Comparison of ENCODE assay signal across 23 mouse cellular contexts in the genomic region with DNA sequence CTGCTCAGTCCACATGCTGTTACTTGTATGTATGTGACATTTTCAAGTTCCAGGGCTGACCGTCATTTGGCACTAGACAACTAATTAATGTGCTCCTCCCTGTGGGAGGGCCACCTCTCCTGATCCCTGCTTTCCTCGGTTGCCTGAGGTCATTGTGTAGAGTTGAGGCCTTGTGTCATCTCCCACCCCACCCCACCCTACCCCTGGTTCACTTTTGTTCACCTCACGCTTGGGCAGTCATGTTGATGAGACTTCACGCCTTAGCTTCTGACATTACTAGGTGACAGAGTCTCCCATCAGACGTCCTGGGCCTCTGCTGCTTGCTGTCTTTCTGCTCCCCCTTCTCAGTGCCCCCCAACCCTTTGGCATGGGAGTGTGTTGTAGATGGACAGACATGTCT. TPM values are rescaled to one million over a fixed set of nuclear protein-coding genes. Genes with fewer than 3 reads are reported as not detected.
DNase-seq lines count a peak whose midpoint lies in the region; ATAC-seq and TF ChIP-seq lines count a peak whose summit lies in the region.
"Had no signal": no experiment of that assay in that cellular context is flagged by ENCODE, and none has a peak within 500 bp of the region (broad histone marks: within the 10 kb centered on the region; RNA-seq: fewer than 3 reads in every experiment).

No protein-coding gene starts in this region.

- no peaks in the 10 kb centered on the region for H3K4me1 ChIP-seq in kidney, embryonic 14.5 days (ENCODE audit: control insufficient read depth, insufficient read depth, low read length)
- no peaks in the 10 kb centered on the region for H3K4me1 ChIP-seq in kidney, adult 2 months (ENCODE audit: control insufficient read depth, insufficient read depth, low read length)
- no peaks in the 10 kb centered on the region for H3K4me1 ChIP-seq in midbrain, embryonic 11.5 days (ENCODE audit: control insufficient read depth, insufficient read depth, low read length)
- no peaks in the 10 kb centered on the region for H3K4me1 ChIP-seq in midbrain, embryonic 13.5 days (replicated peaks)
- H3K4me1 ChIP-seq: embryonic facial prominence, embryonic 12.5 days; embryonic facial prominence, embryonic 15.5 days had no signal

- H3K9me3 ChIP-seq in kidney, embryonic 14.5 days (ENCODE audit: control insufficient read depth, low read length): 0 out of 2 replicates have a peak, but pooled peaks cover 3% of the 10 kb centered on the region
- H3K9me3 ChIP-seq in midbrain, embryonic 11.5 days (ENCODE audit: control insufficient read depth, low read length): no peaks in the 10 kb centered on the region
- H3K9me3 ChIP-seq in midbrain, embryonic 13.5 days: no peaks in the 10 kb centered on the region
- H3K9me3 ChIP-seq: embryonic facial prominence, embryonic 12.5 days; embryonic facial prominence, embryonic 15.5 days had no signal

- no peaks in the 10 kb centered on the region for H3K27me3 ChIP-seq in kidney, embryonic 14.5 days (ENCODE audit: control insufficient read depth, insufficient read depth, low read length)
- H3K27me3 ChIP-seq in kidney, adult 2 months (replicated peaks; ENCODE audit: control insufficient read depth, insufficient read depth, low read length): no peaks in the 10 kb centered on the region
- no peaks in the 10 kb centered on the region for H3K27me3 ChIP-seq in midbrain, embryonic 11.5 days (ENCODE audit: control insufficient read depth, insufficient read depth, low read length)
- H3K27me3 ChIP-seq in midbrain, embryonic 13.5 days: no peaks in the 10 kb centered on the region
- H3K27me3 ChIP-seq: embryonic facial prominence, embryonic 12.5 days; embryonic facial prominence, embryonic 15.5 days had no signal

- DNase-seq in kidney, adult 2 months: no peak
- no peak for DNase-seq in midbrain, embryonic 11.5 days (ENCODE audit: low spot score, missing footprints)
- peak; percentile 53 for DNase-seq in retina, embryonic 14.5 days (ENCODE audit: low spot score)
- DNase-seq: adrenal gland, adult 8-10 months; adrenal gland, postnatal 25 days; cerebellum, adult 11-12 months; cerebellum, adult 8-10 months; cerebellum, postnatal 10 days; cerebellum, postnatal 36 days; embryo, embryonic 11 days; forebrain, postnatal 0 days; gastrocnemius, adult 2 months; gastrocnemius, postnatal 14 days had no signal

- no peak overlapping the region for H3K4me3 ChIP-seq in kidney, embryonic 14.5 days (ENCODE audit: low read length)
- H3K4me3 ChIP-seq in kidney, adult 2 months (ENCODE audit: insufficient read depth, low read depth, low read length): no peak overlapping the region
- H3K4me3 ChIP-seq in midbrain, embryonic 11.5 days (ENCODE audit: low read depth, low read length): no peak overlapping the region
- no peak overlapping the region for H3K4me3 ChIP-seq in midbrain, embryonic 13.5 days (replicated peaks)
- H3K4me3 ChIP-seq: embryonic facial prominence, embryonic 12.5 days; embryonic facial prominence, embryonic 15.5 days; gastrocnemius, adult 2 months had no signal

- 0 out of 2 replicates have a peak, but pooled peaks cover 2% of the 10 kb centered on the region for H3K36me3 ChIP-seq in kidney, embryonic 14.5 days (ENCODE audit: control insufficient read depth, insufficient read depth, low read length)
- H3K36me3 ChIP-seq in kidney, adult 2 months (ENCODE audit: control insufficient read depth, insufficient read depth, low read length): no peaks in the 10 kb centered on the region
- no peaks in the 10 kb centered on the region; the same call in 1 of the 2 replicates for H3K36me3 ChIP-seq in midbrain, embryonic 11.5 days (ENCODE audit: control insufficient read depth, insufficient read depth, low read length)
- peaks cover 14% of the 10 kb centered on the region for H3K36me3 ChIP-seq in midbrain, embryonic 13.5 days

- ATAC-seq in kidney, embryonic 14.5 days (ENCODE audit: low FRiP score, low TSS enrichment): peak; percentile 77
- ATAC-seq in midbrain, embryonic 11.5 days (ENCODE audit: low FRiP score): peak; percentile 48; the same call in 1 of the 2 replicates
- ATAC-seq in midbrain, embryonic 13.5 days: no peak
- ATAC-seq in monocyte, adult 5-6 weeks (replicated peaks; ENCODE audit: insufficient number of reproducible peaks, low FRiP score, low TSS enrichment, poor library complexity, severe bottlenecking): no peak
- ATAC-seq: activated CD4-positive, CD25-positive, alpha-beta regulatory T cell, adult 4 months; forebrain, embryonic 14.5 days; forebrain, postnatal 0 days; hindbrain, postnatal 0 days had no signal

- TF ChIP-seq CTCF in kidney, adult 2 months (conservative IDR thresholded peaks at IDR 0.05; ENCODE audit: insufficient read depth, insufficient read length, low read depth, low read length): no peak

- no peak overlapping the region for H3K27ac ChIP-seq in kidney, embryonic 14.5 days (ENCODE audit: low read depth, low read length)
- H3K27ac ChIP-seq in kidney, adult 2 months (ENCODE audit: insufficient read depth, low read depth, low read length): no peak overlapping the region
- no peak overlapping the region for H3K27ac ChIP-seq in midbrain, embryonic 11.5 days (ENCODE audit: low read depth, low read length)
- H3K27ac ChIP-seq in midbrain, embryonic 13.5 days: no peak overlapping the region
- H3K27ac ChIP-seq: embryonic facial prominence, embryonic 12.5 days; embryonic facial prominence, embryonic 15.5 days; gastrocnemius, adult 2 months; hindbrain, embryonic 14.5 days; hindbrain, postnatal 0 days had no signal

- 32% methylated on average over 5 of the region's 5 CpGs for WGBS in kidney, embryonic 14.5 days
- WGBS in kidney, adult 2 months: 54% methylated on average over 5 of the region's 5 CpGs
- WGBS in midbrain, embryonic 11.5 days: 30% methylated on average over 5 of the region's 5 CpGs
- WGBS in midbrain, embryonic 13.5 days: 27% methylated on average over 5 of the region's 5 CpGs

- TF ChIP-seq POLR2A in kidney, adult 2 months (IDR thresholded peaks at IDR 0.05; ENCODE audit: low read depth, low read length): no peak

- H3K9ac ChIP-seq in kidney, embryonic 14.5 days (ENCODE audit: low read depth, low read length): no peak overlapping the region
- H3K9ac ChIP-seq in midbrain, embryonic 11.5 days (ENCODE audit: low read length): no peak overlapping the region
- no peak overlapping the region for H3K9ac ChIP-seq in midbrain, embryonic 13.5 days (replicated peaks)
- H3K9ac ChIP-seq: embryonic facial prominence, embryonic 12.5 days; embryonic facial prominence, embryonic 15.5 days; forebrain, postnatal 0 days; hindbrain, embryonic 14.5 days had no signal

- no peak overlapping the region for H3K4me2 ChIP-seq in kidney, embryonic 14.5 days (replicated peaks; ENCODE audit: low read depth, low read length)
- H3K4me2 ChIP-seq in midbrain, embryonic 11.5 days: no peak overlapping the region
- no peak overlapping the region for H3K4me2 ChIP-seq in midbrain, embryonic 13.5 days (replicated peaks)
- H3K4me2 ChIP-seq: embryonic facial prominence, embryonic 12.5 days; embryonic facial prominence, embryonic 15.5 days; heart, embryonic 11.5 days; hindbrain, embryonic 14.5 days had no signal

RNA-seq across cellular contexts. Expression of a gene that starts 15.2 kb away (rescaled TPM):
- polyA plus RNA-seq in kidney, embryonic 14.5 days (2014; fragmentation: Nextera tagmentation; extraction: Ambion mirVana): 96.9 and 101 TPM in 2 replicates
- 200 and 241 TPM in 2 replicates for polyA plus RNA-seq in kidney, adult 2 months (2012; rRNA removed)
- 85.5 and 88.5 TPM in 2 replicates for polyA plus RNA-seq in midbrain, embryonic 11.5 days (2014; fragmentation: Nextera tagmentation; extraction: Ambion mirVana)
- polyA plus RNA-seq in midbrain, embryonic 13.5 days (2015; fragmentation: Nextera tagmentation; extraction: Ambion mirVana): 78.8 and 86.0 TPM in 2 replicates
- 18.8 to 39.6 TPM (median 24.8 TPM) in 3 replicates for total RNA-seq in monocyte, adult 5-6 weeks (2017)

Comparison
In these comparisons a context has a peak if more than half of its experiments do, and no peak if none do; other contexts are left out.
1. ATAC-seq: peak in kidney, embryonic 14.5 days (single experiment) and midbrain, embryonic 11.5 days (single experiment); none in midbrain, embryonic 13.5 days (single experiment) and monocyte, adult 5-6 weeks (single experiment).